14 mouse cellular contexts compared by ENCODE assay signal in the genomic region with DNA sequence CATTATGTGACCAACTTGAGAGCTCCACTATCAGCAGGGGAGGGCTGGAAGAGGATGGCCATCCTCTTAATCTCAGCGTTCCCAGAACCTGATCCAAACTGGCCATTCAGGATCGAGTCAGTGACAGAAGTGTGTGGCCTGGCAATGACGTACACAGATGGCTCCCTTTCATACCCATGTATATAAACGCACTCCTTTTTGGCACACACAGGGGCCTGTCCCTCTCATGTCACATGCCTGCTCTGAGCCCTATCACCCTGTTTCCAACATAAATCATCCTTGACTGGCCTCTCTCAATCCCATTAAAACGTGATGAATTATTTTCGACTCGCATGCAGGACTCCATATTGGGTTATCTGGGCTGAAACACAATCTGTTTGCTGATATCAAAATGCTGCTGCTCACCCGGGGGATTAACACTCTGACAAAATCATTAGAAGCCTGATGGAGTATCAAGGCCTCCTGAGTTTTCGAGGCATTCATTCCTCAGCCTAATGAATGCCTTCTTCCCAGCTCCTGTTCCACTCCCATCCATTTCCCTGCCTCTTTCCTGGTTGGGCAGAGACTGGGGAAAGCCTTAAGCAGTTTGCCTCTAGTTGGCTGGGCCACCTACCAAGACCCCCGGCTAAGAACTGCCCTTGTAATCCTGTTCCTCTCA.
"Had no signal": no experiment of that assay in that cellular context is flagged by ENCODE, and none has a peak within 500 bp of the region (broad histone marks: within the 10 kb centered on the region; RNA-seq: fewer than 3 reads in every experiment).

No protein-coding gene starts in this region.

- H3K9me3 ChIP-seq: limb, embryonic 15.5 days; liver, embryonic 12.5 days; midbrain, embryonic 10.5 days; neural tube, embryonic 12.5 days had no signal

- H3K4me1 ChIP-seq: limb, embryonic 15.5 days; liver, embryonic 12.5 days; neural tube, embryonic 12.5 days had no signal

- ATAC-seq: liver, embryonic 12.5 days had no signal

- H3K27ac ChIP-seq: left cerebral cortex, adult 2 months; limb, embryonic 15.5 days; liver, embryonic 12.5 days; midbrain, embryonic 10.5 days; neural tube, embryonic 12.5 days; stomach, postnatal 0 days had no signal

- H3K36me3 ChIP-seq: limb, embryonic 15.5 days; liver, embryonic 12.5 days; midbrain, embryonic 10.5 days; neural tube, embryonic 12.5 days had no signal

- H3K4me3 ChIP-seq: left cerebral cortex, adult 2 months; limb, embryonic 15.5 days; liver, embryonic 12.5 days; midbrain, embryonic 10.5 days; myocyte; neural tube, embryonic 12.5 days had no signal

- H3K4me2 ChIP-seq: limb, embryonic 15.5 days; liver, embryonic 12.5 days; lung, embryonic 14.5 days; neural tube, embryonic 12.5 days had no signal

- H3K27me3 ChIP-seq: limb, embryonic 15.5 days; neural tube, embryonic 12.5 days had no signal

- DNase-seq: kidney, adult 8-10 months; kidney, postnatal 10 days; kidney, postnatal 4 days; lung, embryonic 14.5 days; lung, postnatal 10 days; lung, postnatal 4 days; right cerebral cortex, postnatal 25 days had no signal

- H3K9ac ChIP-seq: limb, embryonic 15.5 days; liver, embryonic 12.5 days; lung, embryonic 14.5 days; neural tube, embryonic 12.5 days had no signal
